Mouse (Mus musculus): ENCODE data around the gene Haghl.

The Haghl gene

DNA sequence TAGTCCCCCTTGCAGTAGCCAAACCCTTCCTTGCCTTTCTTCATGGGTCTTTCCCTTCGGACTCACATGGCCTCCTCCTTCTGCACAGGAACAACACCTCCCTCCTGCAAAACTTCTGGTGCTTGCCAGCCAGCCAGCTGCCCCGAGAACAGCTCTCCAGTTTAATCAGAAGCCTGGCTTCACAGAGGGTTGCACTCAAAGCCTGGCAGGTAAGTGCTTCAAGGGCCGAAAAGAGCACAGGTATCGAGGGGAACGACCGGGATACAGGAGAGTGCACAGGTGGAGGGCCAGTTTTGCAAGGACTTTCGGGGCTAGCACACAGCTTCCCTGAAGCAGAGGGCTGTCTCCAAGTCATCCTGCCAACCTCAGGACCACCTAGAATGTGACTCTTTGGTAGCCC is 46.6 kb downstream of the Haghl start:
- DNase-seq: no peak

DNA sequence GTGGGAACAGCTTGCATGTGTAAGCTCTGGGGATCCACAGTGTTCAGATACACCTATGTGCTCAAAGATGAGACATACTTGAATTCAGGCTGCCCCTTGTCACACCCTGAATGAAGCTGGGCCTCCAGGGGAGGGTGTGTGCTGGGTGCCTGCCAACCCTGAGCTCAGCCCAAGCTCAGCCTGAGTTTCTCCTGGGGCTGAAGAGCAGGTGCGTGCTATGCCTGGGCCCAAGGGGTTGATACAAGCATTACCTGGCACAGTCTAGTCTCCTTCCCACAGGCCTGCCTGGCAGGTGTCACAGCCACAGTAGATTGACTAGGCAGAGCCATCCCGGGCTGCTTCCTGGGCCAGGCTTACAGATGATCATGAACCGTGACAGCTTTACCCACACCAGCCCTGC is 49.7 kb downstream of the Haghl start, which contains the start of gene Mslnl:
TSS of gene Mslnl (plus strand) at position 298 of the 400 bp plus-strand sequence.
- no peak for DNase-seq

DNA sequence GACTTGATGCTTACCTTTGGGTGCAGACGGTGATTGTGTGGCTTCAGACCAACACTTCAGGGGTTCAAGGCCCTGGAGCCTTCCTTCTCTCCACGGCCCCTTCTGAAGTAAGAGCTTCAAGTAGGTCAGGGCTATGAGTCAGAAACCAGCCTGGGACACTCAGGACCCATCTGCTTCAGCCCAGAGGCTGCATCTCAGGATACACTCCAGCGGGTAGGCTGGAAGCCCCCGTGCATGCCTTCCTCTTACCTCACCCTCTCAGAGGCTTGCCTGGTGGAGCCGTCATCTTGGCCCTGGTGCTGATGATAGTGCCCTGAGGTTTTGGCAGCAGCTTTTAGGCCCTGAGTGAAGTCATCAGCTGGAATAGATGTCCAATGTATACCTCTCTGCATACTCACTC is 50.2 kb downstream of the Haghl start:
- DNase-seq: no peak

DNA sequence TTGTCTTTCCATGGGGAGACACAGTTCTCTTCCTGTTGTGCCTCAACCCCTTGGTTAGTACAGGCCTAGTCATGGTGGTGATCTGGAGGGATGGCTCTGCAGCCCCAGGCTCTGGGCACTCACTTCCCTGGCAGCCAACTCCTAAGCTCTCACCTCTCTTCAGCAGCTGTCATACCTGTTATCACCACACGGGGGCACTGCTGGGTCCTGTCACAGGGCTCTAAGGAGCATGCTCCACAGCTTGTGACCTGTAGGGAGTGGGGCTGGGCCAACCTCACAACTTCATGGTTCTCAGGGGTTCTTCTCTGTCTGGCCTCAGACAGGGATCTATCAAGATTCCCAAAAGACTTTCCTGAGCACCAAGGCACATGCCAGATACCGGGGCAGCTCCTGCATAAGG is 53.4 kb downstream of the Haghl start:
- DNase-seq: peak; percentile 85
